Mouse (Mus musculus): ENCODE results near the gene Frrs1l. TPM values are rescaled to one million over a fixed set of nuclear protein-coding genes. Genes with fewer than 3 reads are reported as not detected.

Gene Frrs1l
- polyA plus RNA-seq, 1 experiment from 2014 or later, result 1.1 TPM

- no peaks in the 10 kb centered on the region for H3K9me3 ChIP-seq
- H3K4me3 ChIP-seq (replicated peaks), result no peak overlapping the region
- WGBS, result 54% methylated on average over 8 of the region's 8 CpGs
- no peaks in the 10 kb centered on the region for H3K36me3 ChIP-seq
- no peak overlapping the region for H3K27ac ChIP-seq
- H3K9ac ChIP-seq, result no peak overlapping the region
- H3K4me2 ChIP-seq, result no peak overlapping the region
- H3K27me3 ChIP-seq (replicated peaks), result no peaks in the 10 kb centered on the region
- ATAC-seq (ENCODE audit: insufficient read depth, low FRiP score, low read depth), result peak; percentile 68; the same call in 1 of the 2 replicates
- no peaks in the 10 kb centered on the region for H3K4me1 ChIP-seq
These were observed 21.4 kb upstream of the Frrs1l start for GRCm38 (mm10) chr4:57011454-57012046.

- Histone ChIP-seq H3K27ac (no peak overlapping the region), H3K4me3 (replicated peaks) (no peak overlapping the region), H3K4me2 (no peak overlapping the region), H3K9ac (no peak overlapping the region), H3K4me1 (no peaks in the 10 kb centered on the region), H3K27me3 (replicated peaks) (no peaks in the 10 kb centered on the region), H3K36me3 (no peaks in the 10 kb centered on the region), H3K9me3 (no peaks in the 10 kb centered on the region)
- no peak for ATAC-seq (ENCODE audit: insufficient read depth, low FRiP score, low read depth)
- WGBS, result 10% methylated on average over 6 of the region's 6 CpGs
These were observed 20.7 kb upstream of the Frrs1l start for GRCm38 (mm10) chr4:57010919-57011318.

GRCm38 (mm10) chr4:57010425-57010824 lies 20.2 kb upstream of the Frrs1l start:
- H3K4me2 ChIP-seq, result no peak overlapping the region
- no peak overlapping the region for H3K9ac ChIP-seq
- H3K36me3 ChIP-seq, result no peaks in the 10 kb centered on the region
- H3K27ac ChIP-seq, result no peak overlapping the region
- H3K27me3 ChIP-seq (replicated peaks), result no peaks in the 10 kb centered on the region
- no peak for ATAC-seq (ENCODE audit: insufficient read depth, low FRiP score, low read depth)
- WGBS, result 47% methylated on average over 5 of the region's 5 CpGs
- H3K9me3 ChIP-seq, result no peaks in the 10 kb centered on the region
- H3K4me1 ChIP-seq, result no peaks in the 10 kb centered on the region
- H3K4me3 ChIP-seq (replicated peaks), result no peak overlapping the region

GRCm38 (mm10) chr4:57007717-57008116 lies 17.5 kb upstream of the Frrs1l start:
- H3K36me3 ChIP-seq, result no peaks in the 10 kb centered on the region
- no peak overlapping the region for H3K4me3 ChIP-seq (replicated peaks)
- 78% methylated on average over 9 of the region's 9 CpGs for WGBS
- no peak overlapping the region for H3K27ac ChIP-seq
- no peaks in the 10 kb centered on the region for H3K4me1 ChIP-seq
- no peak overlapping the region for H3K9ac ChIP-seq
- no peak for ATAC-seq (ENCODE audit: insufficient read depth, low FRiP score, low read depth)
- no peaks in the 10 kb centered on the region for H3K9me3 ChIP-seq
- H3K4me2 ChIP-seq, result no peak overlapping the region
- H3K27me3 ChIP-seq (replicated peaks), result no peaks in the 10 kb centered on the region

GRCm38 (mm10) chr4:57005011-57005410 lies 14.8 kb upstream of the Frrs1l start:
- Histone ChIP-seq H3K4me2 (no peak overlapping the region), H3K27ac (no peak overlapping the region), H3K9me3 (no peaks in the 10 kb centered on the region), H3K4me1 (no peaks in the 10 kb centered on the region), H3K4me3 (replicated peaks) (no peak overlapping the region), H3K36me3 (no peaks in the 10 kb centered on the region), H3K27me3 (replicated peaks) (no peaks in the 10 kb centered on the region), H3K9ac (no peak overlapping the region)
- ATAC-seq (ENCODE audit: insufficient read depth, low FRiP score, low read depth), result no peak
- 69% methylated on average over 8 of the region's 8 CpGs for WGBS

- Histone ChIP-seq H3K4me2 (no peak overlapping the region), H3K9ac (no peak overlapping the region), H3K4me3 (replicated peaks) (no peak overlapping the region)
These were observed 13.7 kb upstream of the Frrs1l start for GRCm38 (mm10) chr4:57003886-57004285.

GRCm38 (mm10) chr4:57002751-57003150 lies 12.6 kb upstream of the Frrs1l start:
- Histone ChIP-seq H3K27ac (no peak overlapping the region), H3K4me3 (replicated peaks) (no peak overlapping the region), H3K9ac (no peak overlapping the region), H3K36me3 (no peaks in the 10 kb centered on the region), H3K27me3 (replicated peaks) (no peaks in the 10 kb centered on the region), H3K4me1 (no peaks in the 10 kb centered on the region), H3K9me3 (no peaks in the 10 kb centered on the region), H3K4me2 (no peak overlapping the region)
- ATAC-seq (ENCODE audit: insufficient read depth, low FRiP score, low read depth), result no peak
- WGBS, result 38% methylated on average over 3 of the region's 3 CpGs

More at GRCm38 (mm10) chr4:57003886-57004285, 13.7 kb upstream of the Frrs1l start:
- Histone ChIP-seq H3K27me3 (replicated peaks) (no peaks in the 10 kb centered on the region), H3K4me1 (no peaks in the 10 kb centered on the region), H3K9me3 (no peaks in the 10 kb centered on the region), H3K36me3 (no peaks in the 10 kb centered on the region), H3K27ac (no peak overlapping the region)
- 81% methylated on average over 8 of the region's 8 CpGs for WGBS
- no peak for ATAC-seq (ENCODE audit: insufficient read depth, low FRiP score, low read depth)

GRCm38 (mm10) chr4:57001437-57001836 lies 11.2 kb upstream of the Frrs1l start:
- no peak overlapping the region for H3K27ac ChIP-seq

GRCm38 (mm10) chr4:56993331-56993730 lies 3.1 kb upstream of the Frrs1l start:
- H3K27me3 ChIP-seq (replicated peaks), result peaks cover 22% of the 10 kb centered on the region
- ATAC-seq (ENCODE audit: insufficient read depth, low FRiP score, low read depth), result no peak
- 0 out of 2 replicates have a peak, but pooled peaks cover 5% of the 10 kb centered on the region for H3K4me1 ChIP-seq
- no peaks in the 10 kb centered on the region for H3K9me3 ChIP-seq
- H3K4me2 ChIP-seq, result no peak overlapping the region
- H3K27ac ChIP-seq, result no peak overlapping the region
- no peak overlapping the region for H3K9ac ChIP-seq
- H3K4me3 ChIP-seq (replicated peaks), result no peak overlapping the region
- H3K36me3 ChIP-seq, result no peaks in the 10 kb centered on the region
- WGBS, result 75% methylated on average over 7 of the region's 7 CpGs

More at GRCm38 (mm10) chr4:57001437-57001836, 11.2 kb upstream of the Frrs1l start:
- ATAC-seq (ENCODE audit: insufficient read depth, low FRiP score, low read depth), result no peak
- H3K4me1 ChIP-seq, result no peaks in the 10 kb centered on the region
- H3K36me3 ChIP-seq, result no peaks in the 10 kb centered on the region
- H3K4me2 ChIP-seq, result no peak overlapping the region
- H3K27me3 ChIP-seq (replicated peaks), result no peaks in the 10 kb centered on the region
- WGBS, result 81% methylated on average over 2 of the region's 2 CpGs
- no peak overlapping the region for H3K9ac ChIP-seq
- no peaks in the 10 kb centered on the region for H3K9me3 ChIP-seq
- H3K4me3 ChIP-seq (replicated peaks), result no peak overlapping the region

- Histone ChIP-seq H3K27ac (no peak overlapping the region), H3K36me3 (no peaks in the 10 kb centered on the region), H3K9me3 (no peaks in the 10 kb centered on the region), H3K4me2 (no peak overlapping the region), H3K27me3 (replicated peaks) (peaks cover 22% of the 10 kb centered on the region), H3K9ac (no peak overlapping the region), H3K4me3 (replicated peaks) (no peak overlapping the region), H3K4me1 (0 out of 2 replicates have a peak, but pooled peaks cover 5% of the 10 kb centered on the region)
- WGBS, result 59% methylated on average over 2 of the region's 2 CpGs
- ATAC-seq (ENCODE audit: insufficient read depth, low FRiP score, low read depth), result no peak
These were observed 1.8 kb upstream of the Frrs1l start for GRCm38 (mm10) chr4:56991951-56992350.

GRCm38 (mm10) chr4:56989431-56990214 lies 568 bp downstream of the Frrs1l start:
- ATAC-seq (ENCODE audit: insufficient read depth, low FRiP score, low read depth), result no peak; the same call in 1 of the 2 replicates
- WGBS, result 7% methylated on average over 42 of the region's 45 CpGs
- 0 out of 2 replicates have a peak, but pooled peaks cover 5% of the 10 kb centered on the region for H3K4me1 ChIP-seq
- H3K4me3 ChIP-seq (replicated peaks), result peak overlapping the region; percentile 56
- no peaks in the 10 kb centered on the region for H3K36me3 ChIP-seq
- peak overlapping the region; percentile 97 for H3K4me2 ChIP-seq
- H3K27me3 ChIP-seq (replicated peaks), result peaks cover 22% of the 10 kb centered on the region
- H3K9ac ChIP-seq, result peak overlapping the region; percentile 19
- no peak overlapping the region for H3K27ac ChIP-seq
- no peaks in the 10 kb centered on the region for H3K9me3 ChIP-seq

- 60% methylated on average over 7 of the region's 7 CpGs for WGBS
- Histone ChIP-seq H3K9me3 (no peaks in the 10 kb centered on the region), H3K4me2 (no peak overlapping the region), H3K4me3 (replicated peaks) (no peak overlapping the region), H3K27ac (no peak overlapping the region), H3K27me3 (replicated peaks) (no peaks in the 10 kb centered on the region), H3K9ac (no peak overlapping the region), H3K4me1 (no peaks in the 10 kb centered on the region), H3K36me3 (no peaks in the 10 kb centered on the region)
- no peak for ATAC-seq (ENCODE audit: insufficient read depth, low FRiP score, low read depth)
These were observed 24.5 kb downstream of the Frrs1l start for GRCm38 (mm10) chr4:56965586-56966179.

All from stomach, embryonic 15.5 days (tissue).